Mouse (Mus musculus) embryonic facial prominence, embryonic 12.5 days (tissue): ENCODE measurements around the gene Rpl37a. TPM values are rescaled to one million over a fixed set of nuclear protein-coding genes. Genes with fewer than 3 reads are reported as not detected.
A peak's percentile ranks its signal among the peaks of the same experiment; 100 is the strongest.

Source experiments
- ATAC-seq: fragments of 200-750 bp; cut with Nextera tagmentation; 2 replicates; pipeline ENCODE4 v1.8.0; 2017; ENCODE audit not compliant: insufficient number of reproducible peaks, insufficient read depth, low FRiP score, low TSS enrichment
- H3K27ac ChIP-seq: fragments of 300-500 bp; sonication (generic); 2 replicates; pipeline ENCODE4 v1.5.1; 2016; ENCODE audit warnings: mild to moderate bottlenecking
- H3K27me3 ChIP-seq: fragments of 300-500 bp; sonication (generic); 2 replicates; pipeline ENCODE4 v1.6.1; 2016; ENCODE audit warnings: mild to moderate bottlenecking, moderate library complexity
- H3K36me3 ChIP-seq: fragments of 300-500 bp; sonication (generic); 2 replicates; pipeline ENCODE4 v1.6.1; 2016; ENCODE audit warnings: mild to moderate bottlenecking
- H3K4me1 ChIP-seq: fragments of 300-500 bp; sonication (generic); 2 replicates; pipeline ENCODE4 v1.6.1; 2016
- H3K4me2 ChIP-seq: fragments of 300-500 bp; sonication (generic); replicated peaks from 2 replicates; pipeline ENCODE4 v1.6.1; 2016; ENCODE audit warnings: mild to moderate bottlenecking, moderate library complexity
- H3K4me3 ChIP-seq: fragments of 300-500 bp; sonication (generic); 2 replicates; pipeline ENCODE4 v1.5.1; 2016; ENCODE audit warnings: mild to moderate bottlenecking
- H3K9ac ChIP-seq: fragments of 300-500 bp; sonication (generic); 2 replicates; pipeline ENCODE4 v1.6.1; 2016; ENCODE audit warnings: mild to moderate bottlenecking, moderate library complexity
- H3K9me3 ChIP-seq: fragments of 300-500 bp; sonication (generic); 2 replicates; pipeline ENCODE4 v1.6.1; 2016; ENCODE audit warnings: mild to moderate bottlenecking, moderate library complexity
- WGBS: fragments of 180-500 bp; shearing (Covaris S2); methylation state at CpG from one replicate; pipeline ENCODE4 v1.1.7; 2016; 5-methylcytosine and 5-hydroxymethylcytosine counted together
- polyA plus RNA-seq: library from polyadenylated mRNA; unstranded; fragments of >200 nt; fragmentation: Nextera tagmentation; extraction: Ambion mirVana; gene quantifications from 2 replicates; pipeline ENCODE4 v1.2.1, GENCODE M21; 2016

The Rpl37a gene
- polyA plus RNA-seq, 1 experiment from 2014 or later = 1,687 TPM

- no peak overlapping the region for H3K9ac ChIP-seq
- no peak overlapping the region for H3K4me2 ChIP-seq
- H3K4me1 ChIP-seq = peaks cover 11% of the 10 kb centered on the region
- H3K9me3 ChIP-seq = no peaks in the 10 kb centered on the region
- H3K27me3 ChIP-seq = no peaks in the 10 kb centered on the region
- no peak overlapping the region for H3K27ac ChIP-seq
- no peak overlapping the region for H3K4me3 ChIP-seq
- WGBS = 94% methylated on average over 7 of the region's 7 CpGs
- ATAC-seq = no peak
- peaks cover 27% of the 10 kb centered on the region for H3K36me3 ChIP-seq
These were observed 6.5 kb downstream of the Rpl37a start for GRCm38 (mm10) chr1:72717540-72717939.

- H3K4me1 ChIP-seq = 0 out of 2 replicates have a peak, but pooled peaks cover 3% of the 10 kb centered on the region
- no peaks in the 10 kb centered on the region for H3K27me3 ChIP-seq
- 24% methylated on average over 5 of the region's 5 CpGs for WGBS
- no peaks in the 10 kb centered on the region for H3K9me3 ChIP-seq
- no peak overlapping the region for H3K4me3 ChIP-seq
- peaks cover 16% of the 10 kb centered on the region for H3K36me3 ChIP-seq
- no peak overlapping the region for H3K9ac ChIP-seq
- ATAC-seq = peak; percentile 23; the same call in 1 of the 2 replicates
- no peak overlapping the region for H3K4me2 ChIP-seq
- no peak overlapping the region for H3K27ac ChIP-seq
These were observed 7.8 kb downstream of the Rpl37a start for GRCm38 (mm10) chr1:72718846-72719245.

GRCm38 (mm10) chr1:72720115-72720725 lies 9.1 kb downstream of the Rpl37a start:
- 69% methylated on average over 6 of the region's 6 CpGs for whole genome bisulfite sequencing
- no peak for ATAC-seq
- no peak overlapping the region for H3K27ac ChIP-seq
- H3K36me3 ChIP-seq = 0 out of 2 replicates have a peak, but pooled peaks cover 4% of the 10 kb centered on the region
- H3K4me1 ChIP-seq = no peaks in the 10 kb centered on the region
- no peaks in the 10 kb centered on the region for H3K9me3 ChIP-seq
- H3K4me2 ChIP-seq = no peak overlapping the region
- no peaks in the 10 kb centered on the region for H3K27me3 ChIP-seq
- H3K9ac ChIP-seq = no peak overlapping the region
- no peak overlapping the region for H3K4me3 ChIP-seq

GRCm38 (mm10) chr1:72722646-72723045 lies 11.6 kb downstream of the Rpl37a start:
- WGBS = 42% methylated on average over 8 of the region's 8 CpGs
- H3K27ac ChIP-seq = no peak overlapping the region
- H3K9ac ChIP-seq = no peak overlapping the region
- no peak overlapping the region for H3K4me2 ChIP-seq
- 0 out of 2 replicates have a peak, but pooled peaks cover 3% of the 10 kb centered on the region for H3K36me3 ChIP-seq
- no peaks in the 10 kb centered on the region for H3K4me1 ChIP-seq
- no peak for ATAC-seq
- H3K9me3 ChIP-seq = no peaks in the 10 kb centered on the region
- H3K4me3 ChIP-seq = no peak overlapping the region
- no peaks in the 10 kb centered on the region for H3K27me3 ChIP-seq

GRCm38 (mm10) chr1:72724354-72724753 lies 13.3 kb downstream of the Rpl37a start:
- Histone ChIP-seq H3K4me1 (no peaks in the 10 kb centered on the region), H3K27ac (no peak overlapping the region), H3K27me3 (no peaks in the 10 kb centered on the region), H3K36me3 (0 out of 2 replicates have a peak, but pooled peaks cover 3% of the 10 kb centered on the region), H3K9ac (no peak overlapping the region), H3K9me3 (no peaks in the 10 kb centered on the region), H3K4me3 (no peak overlapping the region), H3K4me2 (no peak overlapping the region)
- WGBS = 75% methylated on average over 2 of the region's 2 CpGs
- ATAC-seq = no peak

DNA sequence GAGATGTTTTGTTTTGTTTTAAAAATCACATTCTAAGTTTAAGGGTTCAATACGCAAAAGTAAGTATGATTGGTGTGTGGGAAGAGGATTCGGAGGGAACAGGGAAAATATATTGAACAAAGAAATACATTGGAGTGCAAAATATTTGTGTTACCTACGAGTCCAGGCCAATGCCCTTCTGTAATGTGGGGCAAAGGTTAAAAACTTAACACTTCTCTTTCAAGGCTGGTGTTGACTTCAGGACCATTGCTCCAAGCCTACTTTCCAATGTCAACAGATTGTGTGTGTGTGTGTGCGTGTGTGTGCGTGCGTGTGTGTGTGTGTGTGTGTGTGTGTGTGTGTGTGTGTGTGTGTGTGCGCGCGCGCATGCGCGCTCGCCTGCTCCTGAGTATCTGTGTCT lies 14.9 kb downstream of the Rpl37a start:
- Histone ChIP-seq H3K4me2 (no peak overlapping the region), H3K4me3 (no peak overlapping the region), H3K9me3 (no peaks in the 10 kb centered on the region), H3K9ac (no peak overlapping the region), H3K27me3 (no peaks in the 10 kb centered on the region), H3K4me1 (peaks cover 5% of the 10 kb centered on the region; the same call in 1 of the 2 replicates), H3K27ac (no peak overlapping the region), H3K36me3 (no peaks in the 10 kb centered on the region)
- WGBS = 88% methylated on average over 13 of the region's 13 CpGs
- ATAC-seq = no peak

GRCm38 (mm10) chr1:72728781-72729180 lies 17.7 kb downstream of the Rpl37a start:
- H3K36me3 ChIP-seq = no peaks in the 10 kb centered on the region
- no peak overlapping the region for H3K4me3 ChIP-seq
- peaks cover 5% of the 10 kb centered on the region; the same call in 1 of the 2 replicates for H3K4me1 ChIP-seq
- no peaks in the 10 kb centered on the region for H3K27me3 ChIP-seq
- WGBS = 90% methylated on average over 4 of the region's 4 CpGs
- H3K27ac ChIP-seq = no peak overlapping the region
- H3K4me2 ChIP-seq = no peak overlapping the region
- ATAC-seq = no peak
- H3K9ac ChIP-seq = no peak overlapping the region
- H3K9me3 ChIP-seq = no peaks in the 10 kb centered on the region

GRCm38 (mm10) chr1:72730126-72730525 lies 19.0 kb downstream of the Rpl37a start:
- WGBS = 46% methylated on average over 10 of the region's 10 CpGs
- Histone ChIP-seq H3K4me1 (peaks cover 5% of the 10 kb centered on the region; the same call in 1 of the 2 replicates), H3K36me3 (no peaks in the 10 kb centered on the region), H3K4me2 (no peak overlapping the region), H3K4me3 (no peak overlapping the region), H3K9me3 (no peaks in the 10 kb centered on the region), H3K27ac (peak overlapping the region; percentile 13; the same call in 1 of the 2 replicates), H3K27me3 (no peaks in the 10 kb centered on the region), H3K9ac (no peak overlapping the region)
- no peak for ATAC-seq

GRCm38 (mm10) chr1:72733191-72733691 lies 22.2 kb downstream of the Rpl37a start:
- 74% methylated on average over 9 of the region's 9 CpGs for WGBS
- Histone ChIP-seq H3K36me3 (no peaks in the 10 kb centered on the region), H3K27ac (0 out of 2 replicates have a peak overlapping the region, but pooled peaks have one; percentile 46), H3K9ac (no peak overlapping the region), H3K9me3 (no peaks in the 10 kb centered on the region), H3K4me3 (no peak overlapping the region), H3K4me1 (peaks cover 9% of the 10 kb centered on the region; the same call in 1 of the 2 replicates), H3K4me2 (no peak overlapping the region), H3K27me3 (no peaks in the 10 kb centered on the region)
- ATAC-seq = no peak

- Histone ChIP-seq H3K36me3 (no peaks in the 10 kb centered on the region), H3K4me1 (0 out of 2 replicates have a peak, but pooled peaks cover 3% of the 10 kb centered on the region), H3K4me3 (no peak overlapping the region), H3K27me3 (no peaks in the 10 kb centered on the region), H3K4me2 (no peak overlapping the region), H3K9ac (no peak overlapping the region), H3K9me3 (no peaks in the 10 kb centered on the region), H3K27ac (no peak overlapping the region)
- no peak for ATAC-seq
- WGBS = 50% methylated on average over 13 of the region's 13 CpGs
These were observed 25.5 kb downstream of the Rpl37a start for GRCm38 (mm10) chr1:72736397-72737125.

DNA sequence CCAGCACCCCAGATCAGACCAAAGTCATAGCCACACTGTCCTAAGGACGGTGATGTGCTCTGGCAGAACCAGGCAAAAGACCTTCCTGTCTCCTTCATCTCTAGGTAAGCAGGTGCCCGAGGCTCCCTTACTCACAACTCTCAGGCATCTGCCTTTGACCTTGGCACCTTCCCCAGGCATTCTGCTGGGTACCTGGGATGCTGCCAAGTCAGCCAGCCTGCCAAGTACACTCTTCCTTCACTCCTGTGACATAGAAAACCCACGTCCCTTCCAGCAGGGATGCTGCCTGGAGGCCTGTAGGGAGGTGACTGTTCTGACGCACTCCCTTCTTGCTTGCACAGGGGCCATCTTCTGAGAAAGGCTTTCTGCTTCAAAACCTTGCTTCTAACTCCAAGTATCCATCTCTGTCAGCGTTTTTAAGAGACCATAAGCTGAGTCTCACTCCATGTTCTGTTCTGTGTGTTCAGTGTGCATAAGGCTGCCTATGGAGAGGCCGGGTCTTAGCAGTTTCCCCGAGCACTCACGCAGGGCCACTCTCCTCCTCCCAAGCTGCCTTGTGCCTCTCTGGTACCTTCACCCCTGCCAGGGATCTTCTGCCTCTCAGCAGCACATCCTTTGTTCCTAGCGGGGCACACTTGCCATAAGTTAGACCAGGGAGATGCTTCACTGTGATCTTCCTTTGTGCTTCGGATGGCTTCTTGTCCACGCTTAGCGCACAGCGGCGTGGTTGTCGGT lies 28.0 kb downstream of the Rpl37a start:
- H3K27me3 ChIP-seq = no peaks in the 10 kb centered on the region
- H3K27ac ChIP-seq = no peak overlapping the region
- no peak overlapping the region for H3K4me2 ChIP-seq
- WGBS = 82% methylated on average over 15 of the region's 15 CpGs
- H3K36me3 ChIP-seq = no peaks in the 10 kb centered on the region
- H3K9ac ChIP-seq = no peak overlapping the region
- H3K4me3 ChIP-seq = no peak overlapping the region
- no peak for ATAC-seq
- 0 out of 2 replicates have a peak, but pooled peaks cover 3% of the 10 kb centered on the region for H3K4me1 ChIP-seq
- no peaks in the 10 kb centered on the region for H3K9me3 ChIP-seq
